Mouse (Mus musculus) naive thymus-derived CD4-positive, alpha-beta T cell, adult 2 months (primary cell): ENCODE measurements around the gene Atp6v0a1.

Experiments
- DNase-seq: peaks from one replicate; pipeline ENCODE4 v3.0.0-alpha.2; 2011; ENCODE audit warnings: low read depth

Gene Atp6v0a1

GRCm38 (mm10) chr11:101029320-101029719, 20.1 kb downstream of the Atp6v0a1 start:
- DNase-seq = no peak

GRCm38 (mm10) chr11:101030136-101030807, 21.0 kb downstream of the Atp6v0a1 start:
- no peak for DNase-seq

GRCm38 (mm10) chr11:101030808-101031156, 21.5 kb downstream of the Atp6v0a1 start:
- no peak for DNase-seq

- DNase-seq = no peak
These were observed 22.2 kb downstream of the Atp6v0a1 start for GRCm38 (mm10) chr11:101031470-101031869.

- no peak for DNase-seq
These were observed 24.7 kb downstream of the Atp6v0a1 start for GRCm38 (mm10) chr11:101033856-101034500.

- DNase-seq = no peak
These were observed 25.5 kb downstream of the Atp6v0a1 start for GRCm38 (mm10) chr11:101034614-101035327.

GRCm38 (mm10) chr11:101035328-101035695, 26.1 kb downstream of the Atp6v0a1 start:
- no peak for DNase-seq

- no peak for DNase-seq
These were observed 28.5 kb downstream of the Atp6v0a1 start for GRCm38 (mm10) chr11:101037795-101038194.

GRCm38 (mm10) chr11:101045826-101046225, 36.6 kb downstream of the Atp6v0a1 start:
- DNase-seq = no peak

- DNase-seq = peak; percentile 60
These were observed 37.2 kb downstream of the Atp6v0a1 start for GRCm38 (mm10) chr11:101046440-101046839.

GRCm38 (mm10) chr11:101047502-101047901, 38.2 kb downstream of the Atp6v0a1 start:
- no peak for DNase-seq

- no peak for DNase-seq
These were observed 41.1 kb downstream of the Atp6v0a1 start for GRCm38 (mm10) chr11:101050359-101050758.

GRCm38 (mm10) chr11:101051051-101051493, 41.8 kb downstream of the Atp6v0a1 start:
- DNase-seq = no peak

GRCm38 (mm10) chr11:101051617-101052016, 42.4 kb downstream of the Atp6v0a1 start:
- no peak for DNase-seq

GRCm38 (mm10) chr11:101052751-101053473, 43.7 kb downstream of the Atp6v0a1 start:
- no peak for DNase-seq

GRCm38 (mm10) chr11:101053974-101054373, 44.7 kb downstream of the Atp6v0a1 start:
- DNase-seq = peak; percentile 58

- no peak for DNase-seq
These were observed 46.2 kb downstream of the Atp6v0a1 start for GRCm38 (mm10) chr11:101055418-101055817.

GRCm38 (mm10) chr11:101056885-101057284, 47.6 kb downstream of the Atp6v0a1 start:
- no peak for DNase-seq

GRCm38 (mm10) chr11:101057860-101058259, 48.6 kb downstream of the Atp6v0a1 start:
- peak; percentile 93 for DNase-seq

- DNase-seq = no peak
These were observed 49.5 kb downstream of the Atp6v0a1 start for GRCm38 (mm10) chr11:101058726-101059125.

GRCm38 (mm10) chr11:101059473-101059872, 50.2 kb downstream of the Atp6v0a1 start:
- no peak for DNase-seq

- DNase-seq = no peak
These were observed 50.9 kb downstream of the Atp6v0a1 start for GRCm38 (mm10) chr11:101060126-101060525.
